Mouse (Mus musculus) lung, embryonic 14.5 days (tissue): Measurements from ENCODE around the gene Rps6kl1. TPM values are rescaled to one million over a fixed set of nuclear protein-coding genes. Genes with fewer than 3 reads are reported as not detected.
A peak's percentile ranks its signal among the peaks of the same experiment; 100 is the strongest.

Experiments used
- ATAC-seq: fragments of 200-750 bp; cut with Nextera tagmentation; 2 replicates; pipeline ENCODE4 v1.8.0; 2017; ENCODE audit warnings: mild to moderate bottlenecking, moderate TSS enrichment, moderate library complexity; ENCODE audit not compliant: insufficient read depth
- DNase-seq: peaks from one replicate; pipeline ENCODE4 v3.0.0-alpha.2; 2015
- H3K27ac ChIP-seq: fragments of 300-500 bp; sonication (generic); 2 replicates; pipeline ENCODE4 v1.5.1; 2014; ENCODE audit warnings: low read depth, mild to moderate bottlenecking, moderate library complexity
- H3K27me3 ChIP-seq: fragments of 300-500 bp; sonication (generic); 2 replicates; pipeline ENCODE4 v1.6.1; 2014; ENCODE audit warnings: low read length, control low read depth; ENCODE audit not compliant: insufficient read depth
- H3K36me3 ChIP-seq: fragments of 300-500 bp; sonication (generic); 2 replicates; pipeline ENCODE4 v1.6.1; 2014; ENCODE audit warnings: control low read depth; ENCODE audit not compliant: insufficient read depth
- H3K4me1 ChIP-seq: fragments of 300-500 bp; sonication (generic); 2 replicates; pipeline ENCODE4 v1.6.1; 2014; ENCODE audit warnings: antibody characterized with exemption, control low read depth; ENCODE audit not compliant: insufficient read depth
- H3K4me2 ChIP-seq: fragments of 300-500 bp; sonication (generic); 2 replicates; pipeline ENCODE4 v1.6.1; 2014; ENCODE audit warnings: mild to moderate bottlenecking
- H3K4me3 ChIP-seq: fragments of 300-500 bp; sonication (generic); 2 replicates; pipeline ENCODE4 v1.5.1; 2014; ENCODE audit warnings: low read depth, low read length
- H3K9ac ChIP-seq: fragments of 300-500 bp; sonication (generic); 2 replicates; pipeline ENCODE4 v1.6.1; 2014
- H3K9me3 ChIP-seq: fragments of 300-500 bp; sonication (generic); 2 replicates; pipeline ENCODE4 v1.6.1; 2016; ENCODE audit warnings: low read depth, low read length, control low read depth
- CTCF ChIP-seq: IDR thresholded peaks from 2 replicates; pipeline ENCODE4 v1.5.1; 2016; ENCODE audit warnings: antibody characterized with exemption, low read depth
- WGBS: fragments of 180-500 bp; shearing (Covaris S2); extraction: QIAGEN DNeasy Blood & Tissue Kit; methylation state at CpG from one replicate; pipeline ENCODE4 v1.1.7; 2014; 5-methylcytosine and 5-hydroxymethylcytosine counted together
- polyA plus RNA-seq: library from polyadenylated mRNA; unstranded; fragments of >200 nt; fragmentation: Nextera tagmentation; extraction: Ambion mirVana; gene quantifications from 2 replicates; pipeline ENCODE4 v1.2.1, GENCODE M21; 2014

Gene Rps6kl1
- polyA plus RNA-seq, 1 experiment from 2014 or later, result 1.0 TPM

GRCm38 (mm10) chr12:85175926-85176845, 25.1 kb upstream of the Rps6kl1 start:
- DNase-seq (peak; percentile 91), ATAC-seq (peak; percentile 80)
- no peak for TF ChIP-seq CTCF
- Histone ChIP-seq H3K9ac (peak overlapping the region; percentile 35), H3K4me1 (peaks cover 36% of the 10 kb centered on the region), H3K9me3 (no peaks in the 10 kb centered on the region), H3K27ac (peak overlapping the region; percentile 87), H3K4me2 (peak overlapping the region; percentile 70), H3K36me3 (peaks cover 15% of the 10 kb centered on the region), H3K4me3 (peak overlapping the region; percentile 39), H3K27me3 (no peaks in the 10 kb centered on the region)
- WGBS, result 9% methylated on average over 11 of the region's 11 CpGs

GRCm38 (mm10) chr12:85175087-85175675, 24.1 kb upstream of the Rps6kl1 start:
- no peaks in the 10 kb centered on the region for H3K27me3 ChIP-seq
- 15% methylated on average over 16 of the region's 16 CpGs for WGBS
- TF ChIP-seq CTCF, result no peak
- peak overlapping the region; percentile 35 for H3K9ac ChIP-seq
- H3K4me3 ChIP-seq, result peak overlapping the region; percentile 39
- H3K4me2 ChIP-seq, result peak overlapping the region; percentile 70
- ATAC-seq, result peak; percentile 15; the same call in 1 of the 2 replicates
- peaks cover 34% of the 10 kb centered on the region for H3K4me1 ChIP-seq
- no peaks in the 10 kb centered on the region for H3K9me3 ChIP-seq
- peak overlapping the region; percentile 87 for H3K27ac ChIP-seq
- peak; percentile 54 for DNase-seq
- H3K36me3 ChIP-seq, result peaks cover 22% of the 10 kb centered on the region

- Histone ChIP-seq H3K36me3 (peaks cover 22% of the 10 kb centered on the region), H3K27ac (no peak overlapping the region), H3K4me2 (peak overlapping the region; percentile 70), H3K4me1 (peaks cover 34% of the 10 kb centered on the region), H3K27me3 (no peaks in the 10 kb centered on the region), H3K9me3 (no peaks in the 10 kb centered on the region), H3K9ac (no peak overlapping the region), H3K4me3 (peak overlapping the region; percentile 14)
- 53% methylated on average over 7 of the region's 7 CpGs for WGBS
- ATAC-seq, result no peak
- peak; percentile 59 for DNase-seq
- TF ChIP-seq CTCF, result no peak
Observed at GRCm38 (mm10) chr12:85174016-85174415, 23.0 kb upstream of the Rps6kl1 start.

- DNase-seq (no peak), ATAC-seq (no peak)
- no peak overlapping the region for H3K4me2 ChIP-seq
- peaks cover 50% of the 10 kb centered on the region for H3K36me3 ChIP-seq
- no peak overlapping the region for H3K27ac ChIP-seq
- 68% methylated on average over 3 of the region's 3 CpGs for WGBS
- H3K27me3 ChIP-seq, result no peaks in the 10 kb centered on the region
- H3K4me1 ChIP-seq, result peaks cover 24% of the 10 kb centered on the region
- H3K4me3 ChIP-seq, result no peak overlapping the region
- H3K9me3 ChIP-seq, result no peaks in the 10 kb centered on the region
- H3K9ac ChIP-seq, result 0 out of 2 replicates have a peak overlapping the region, but pooled peaks have one; percentile 8
- no peak for TF ChIP-seq CTCF
Observed at GRCm38 (mm10) chr12:85170948-85171307, 19.9 kb upstream of the Rps6kl1 start.

- Histone ChIP-seq H3K4me1 (peaks cover 19% of the 10 kb centered on the region), H3K4me2 (no peak overlapping the region), H3K9ac (0 out of 2 replicates have a peak overlapping the region, but pooled peaks have one; percentile 8), H3K27me3 (no peaks in the 10 kb centered on the region), H3K4me3 (no peak overlapping the region), H3K27ac (no peak overlapping the region), H3K36me3 (peaks cover 55% of the 10 kb centered on the region), H3K9me3 (no peaks in the 10 kb centered on the region)
- 78% methylated on average over 11 of the region's 11 CpGs for WGBS
- no peak for TF ChIP-seq CTCF
- no peak for ATAC-seq
- no peak for DNase-seq
Observed at GRCm38 (mm10) chr12:85170284-85170947, 19.4 kb upstream of the Rps6kl1 start.

- Histone ChIP-seq H3K27me3 (no peaks in the 10 kb centered on the region), H3K9ac (no peak overlapping the region), H3K4me1 (peaks cover 15% of the 10 kb centered on the region), H3K4me3 (no peak overlapping the region), H3K9me3 (no peaks in the 10 kb centered on the region), H3K4me2 (no peak overlapping the region), H3K36me3 (peaks cover 58% of the 10 kb centered on the region), H3K27ac (no peak overlapping the region)
- ATAC-seq (peak; percentile 22; the same call in 1 of the 2 replicates), DNase-seq (no peak)
- no peak for TF ChIP-seq CTCF
- WGBS, result 54% methylated on average over 3 of the region's 3 CpGs
Observed at GRCm38 (mm10) chr12:85169877-85170276, 18.8 kb upstream of the Rps6kl1 start.
